Mouse (Mus musculus) gastrocnemius, adult 18-20 months (tissue): ENCODE measurements around the gene Acvr2b. TPM values are rescaled to one million over a fixed set of nuclear protein-coding genes. Genes with fewer than 3 reads are reported as not detected.
A peak's percentile ranks its signal among the peaks of the same experiment; 100 is the strongest.
"Not testable (repeated sequence)": the region's sequence is repeated elsewhere in the genome, so short reads cannot be mapped to it uniquely, and the experiment has no call there.

Source experiments
- DNase-seq: peaks from one replicate; pipeline ENCODE4 v3.0.0; 2021; ENCODE audit warnings: low spot score
- long read RNA-seq, 2 experiments: library from polyadenylated mRNA; stranded (forward); transcript quantifications; one replicate each; pipeline ENCODE4 v2.0.0; 2021
- total RNA-seq, 2 experiments: library from RNA; stranded (reverse); gene quantifications; 2 replicates each; pipeline ENCODE4 v1.2.3; 2021

Gene Acvr2b
- total RNA-seq: 10 to 100 TPM; 12.4 to 14.1 TPM
- long read RNA-seq, experiment 1, partial matches to known transcripts: 1 of 11 reads
- long read RNA-seq, experiment 1, other reads (novel, unspliced or antisense): 8 of 11 reads
- long read RNA-seq, experiment 2, partial matches to known transcripts: 3 of 18 reads
- long read RNA-seq, experiment 2, other reads (novel, unspliced or antisense): 13 of 18 reads

GRCm38 (mm10) chr9:119401801-119402214 lies at the start of gene Acvr2b:
Acvr2b (plus strand) TSS chr9:119402118.
- peak; percentile 92 for DNase-seq

- DNase-seq: no peak
Measured at GRCm38 (mm10) chr9:119353926-119354325, 48.0 kb upstream of the Acvr2b start.

GRCm38 (mm10) chr9:119355943-119356342 lies 46.0 kb upstream of the Acvr2b start:
- no peak for DNase-seq

GRCm38 (mm10) chr9:119357331-119358057 lies 44.4 kb upstream of the Acvr2b start, which contains the start of gene Xylb:
Xylb (plus strand) TSS chr9:119357381.
- peak; percentile 92 for DNase-seq

GRCm38 (mm10) chr9:119358058-119358429 lies 43.9 kb upstream of the Acvr2b start:
- no peak for DNase-seq

GRCm38 (mm10) chr9:119361416-119361815 lies 40.5 kb upstream of the Acvr2b start:
- DNase-seq: no peak

- no peak for DNase-seq
Measured at GRCm38 (mm10) chr9:119363229-119363628, 38.7 kb upstream of the Acvr2b start.

- DNase-seq: no peak
Measured at GRCm38 (mm10) chr9:119365284-119365683, 36.6 kb upstream of the Acvr2b start, which contains the start of gene Slc22a14. Slc22a14 (minus strand) TSS chr9:119365553.

- no peak for DNase-seq
Measured at GRCm38 (mm10) chr9:119368367-119368766, 33.6 kb upstream of the Acvr2b start.

- DNase-seq: not testable (repeated sequence)
Measured at GRCm38 (mm10) chr9:119370770-119371169, 31.1 kb upstream of the Acvr2b start.

GRCm38 (mm10) chr9:119371251-119371650 lies 30.7 kb upstream of the Acvr2b start:
- no peak for DNase-seq

GRCm38 (mm10) chr9:119375008-119375407 lies 26.9 kb upstream of the Acvr2b start:
- no peak for DNase-seq

- no peak for DNase-seq
Measured at GRCm38 (mm10) chr9:119375556-119375955, 26.4 kb upstream of the Acvr2b start.

GRCm38 (mm10) chr9:119378231-119378630 lies 23.7 kb upstream of the Acvr2b start:
- DNase-seq: no peak

- no peak for DNase-seq
Measured at GRCm38 (mm10) chr9:119382603-119383002, 19.3 kb upstream of the Acvr2b start.

GRCm38 (mm10) chr9:119388956-119389355 lies 13.0 kb upstream of the Acvr2b start:
- no peak for DNase-seq

- no peak for DNase-seq
Measured at GRCm38 (mm10) chr9:119390214-119390613, 11.7 kb upstream of the Acvr2b start.

GRCm38 (mm10) chr9:119394808-119395207 lies 7.1 kb upstream of the Acvr2b start:
- DNase-seq: no peak

GRCm38 (mm10) chr9:119401351-119401750 lies 567 bp upstream of the Acvr2b start:
- DNase-seq: no peak

GRCm38 (mm10) chr9:119402253-119403235 lies 626 bp downstream of the Acvr2b start:
- peak; percentile 34 for DNase-seq

GRCm38 (mm10) chr9:119403236-119403641 lies 1.3 kb downstream of the Acvr2b start:
- no peak for DNase-seq

GRCm38 (mm10) chr9:119404090-119404489 lies 2.2 kb downstream of the Acvr2b start:
- no peak for DNase-seq
